Mouse (Mus musculus): ENCODE data around the gene Gnb1l. TPM values are rescaled to one million over a fixed set of nuclear protein-coding genes. Genes with fewer than 3 reads are reported as not detected.
"Not testable (repeated sequence)": the region's sequence is repeated elsewhere in the genome, so short reads cannot be mapped to it uniquely, and the experiment has no call there.

Gnb1l gene
- polyA plus RNA-seq, 1 experiment from 2014 or later, result 5.1 TPM

GRCm38 (mm10) chr16:18513508-18513907, 15.0 kb downstream of the Gnb1l start:
- no peaks in the 10 kb centered on the region for H3K9me3 ChIP-seq (ENCODE audit: low read length)
- TF ChIP-seq CTCF (IDR thresholded peaks at IDR 0.05; ENCODE audit: low read depth), result no peak
- TF ChIP-seq EP300 (IDR thresholded peaks at IDR 0.05; ENCODE audit: low read depth), result no peak
- WGBS (ENCODE audit: insufficient replicate concordance), result 58% methylated on average over 6 of the region's 6 CpGs
- no peaks in the 10 kb centered on the region for H3K27me3 ChIP-seq (ENCODE audit: insufficient read depth, low read length)
- no peaks in the 10 kb centered on the region for H3K36me3 ChIP-seq (replicated peaks; ENCODE audit: insufficient read depth, low read length)
- H3K4me1 ChIP-seq (ENCODE audit: insufficient read depth), result no peaks in the 10 kb centered on the region
- no peak overlapping the region for H3K9ac ChIP-seq (replicated peaks)
- no peak for DNase-seq
- H3K4me2 ChIP-seq (ENCODE audit: low read depth, low read length), result no peak overlapping the region
- ATAC-seq, result no peak
- H3K4me3 ChIP-seq (ENCODE audit: low read depth, low read length), result no peak overlapping the region
- H3K27ac ChIP-seq (ENCODE audit: low read depth), result no peak overlapping the region

GRCm38 (mm10) chr16:18518091-18518490, 19.6 kb downstream of the Gnb1l start:
- no peak for DNase-seq
- H3K9me3 ChIP-seq (ENCODE audit: low read length), result no peaks in the 10 kb centered on the region
- no peak overlapping the region for H3K4me2 ChIP-seq (ENCODE audit: low read depth, low read length)
- no peak overlapping the region for H3K4me3 ChIP-seq (ENCODE audit: low read depth, low read length)
- H3K27me3 ChIP-seq (ENCODE audit: insufficient read depth, low read length), result no peaks in the 10 kb centered on the region
- H3K36me3 ChIP-seq (replicated peaks; ENCODE audit: insufficient read depth, low read length), result no peaks in the 10 kb centered on the region
- no peak for ATAC-seq
- no peak overlapping the region for H3K27ac ChIP-seq (ENCODE audit: low read depth)
- no peaks in the 10 kb centered on the region for H3K4me1 ChIP-seq (ENCODE audit: insufficient read depth)
- no peak overlapping the region for H3K9ac ChIP-seq (replicated peaks)
- no peak for TF ChIP-seq EP300 (IDR thresholded peaks at IDR 0.05; ENCODE audit: low read depth)
- peak; percentile 49 for TF ChIP-seq CTCF (IDR thresholded peaks at IDR 0.05; ENCODE audit: low read depth)

- Histone ChIP-seq H3K36me3 (replicated peaks; ENCODE audit: insufficient read depth, low read length) (no peaks in the 10 kb centered on the region), H3K9me3 (ENCODE audit: low read length) (no peaks in the 10 kb centered on the region), H3K4me3 (ENCODE audit: low read depth, low read length) (no peak overlapping the region), H3K4me1 (ENCODE audit: insufficient read depth) (no peaks in the 10 kb centered on the region), H3K4me2 (ENCODE audit: low read depth, low read length) (no peak overlapping the region), H3K27ac (ENCODE audit: low read depth) (no peak overlapping the region), H3K27me3 (ENCODE audit: insufficient read depth, low read length) (no peaks in the 10 kb centered on the region), H3K9ac (replicated peaks) (no peak overlapping the region)
- no peak for TF ChIP-seq EP300 (IDR thresholded peaks at IDR 0.05; ENCODE audit: low read depth)
- TF ChIP-seq CTCF (IDR thresholded peaks at IDR 0.05; ENCODE audit: low read depth), result no peak
- 89% methylated on average over 8 of the region's 8 CpGs for WGBS (ENCODE audit: insufficient replicate concordance)
- ATAC-seq (no peak), DNase-seq (no peak)
Observed at GRCm38 (mm10) chr16:18523563-18524245, 25.2 kb downstream of the Gnb1l start.

GRCm38 (mm10) chr16:18528656-18529055, 30.1 kb downstream of the Gnb1l start:
- Histone ChIP-seq H3K4me3 (ENCODE audit: low read depth, low read length) (no peak overlapping the region), H3K27me3 (ENCODE audit: insufficient read depth, low read length) (no peaks in the 10 kb centered on the region), H3K9ac (replicated peaks) (no peak overlapping the region), H3K4me1 (ENCODE audit: insufficient read depth) (no peaks in the 10 kb centered on the region), H3K27ac (ENCODE audit: low read depth) (no peak overlapping the region), H3K4me2 (ENCODE audit: low read depth, low read length) (no peak overlapping the region), H3K36me3 (replicated peaks; ENCODE audit: insufficient read depth, low read length) (no peaks in the 10 kb centered on the region), H3K9me3 (ENCODE audit: low read length) (peaks cover 4% of the 10 kb centered on the region; the same call in 1 of the 2 replicates)
- 91% methylated on average over 5 of the region's 5 CpGs for WGBS (ENCODE audit: insufficient replicate concordance)
- no peak for DNase-seq
- no peak for ATAC-seq
- TF ChIP-seq EP300 (IDR thresholded peaks at IDR 0.05; ENCODE audit: low read depth) (no peak), CTCF (IDR thresholded peaks at IDR 0.05; ENCODE audit: low read depth) (no peak)

- H3K4me1 ChIP-seq (ENCODE audit: insufficient read depth); H3K4me2 ChIP-seq (ENCODE audit: low read depth, low read length); H3K27me3 ChIP-seq (ENCODE audit: insufficient read depth, low read length); H3K4me3 ChIP-seq (ENCODE audit: low read depth, low read length); H3K36me3 ChIP-seq (replicated peaks; ENCODE audit: insufficient read depth, low read length); DNase-seq; H3K27ac ChIP-seq (ENCODE audit: low read depth); H3K9ac ChIP-seq (replicated peaks); H3K9me3 ChIP-seq (ENCODE audit: low read length): not testable (repeated sequence)
- 90% methylated on average over 7 of the region's 7 CpGs for WGBS (ENCODE audit: insufficient replicate concordance)
- ATAC-seq, result peak; percentile 100
Observed at GRCm38 (mm10) chr16:18533061-18533460, 34.5 kb downstream of the Gnb1l start.

GRCm38 (mm10) chr16:18537407-18537990, 39.0 kb downstream of the Gnb1l start:
- Histone ChIP-seq H3K4me1 (ENCODE audit: insufficient read depth) (no peaks in the 10 kb centered on the region), H3K4me2 (ENCODE audit: low read depth, low read length) (no peak overlapping the region), H3K27ac (ENCODE audit: low read depth) (no peak overlapping the region), H3K36me3 (replicated peaks; ENCODE audit: insufficient read depth, low read length) (no peaks in the 10 kb centered on the region), H3K9ac (replicated peaks) (no peak overlapping the region), H3K9me3 (ENCODE audit: low read length) (no peaks in the 10 kb centered on the region), H3K27me3 (ENCODE audit: insufficient read depth, low read length) (no peaks in the 10 kb centered on the region), H3K4me3 (ENCODE audit: low read depth, low read length) (no peak overlapping the region)
- ATAC-seq, result no peak
- DNase-seq, result no peak
- TF ChIP-seq CTCF (IDR thresholded peaks at IDR 0.05; ENCODE audit: low read depth) (no peak), EP300 (IDR thresholded peaks at IDR 0.05; ENCODE audit: low read depth) (no peak)
- 81% methylated on average over 3 of the region's 3 CpGs for WGBS (ENCODE audit: insufficient replicate concordance)

Data from liver, postnatal 0 days (tissue).